Mouse (Mus musculus) E14TG2a.4 (cell line): Measurements from ENCODE around the gene Hhip.

ENCODE experiments used
- CTCF ChIP-seq: conservative IDR thresholded peaks from 2 replicates; pipeline ENCODE4 v1.5.1; 2014; ENCODE audit warnings: low read length
- NANOG ChIP-seq: IDR thresholded peaks from 2 replicates; pipeline ENCODE4 v1.6.1; 2014; ENCODE audit warnings: borderline replicate concordance, low read length, mixed read lengths
- POU5F1 ChIP-seq: IDR thresholded peaks from 2 replicates; pipeline ENCODE4 v1.6.1; 2014; ENCODE audit warnings: low read length, borderline replicate concordance

DNA sequence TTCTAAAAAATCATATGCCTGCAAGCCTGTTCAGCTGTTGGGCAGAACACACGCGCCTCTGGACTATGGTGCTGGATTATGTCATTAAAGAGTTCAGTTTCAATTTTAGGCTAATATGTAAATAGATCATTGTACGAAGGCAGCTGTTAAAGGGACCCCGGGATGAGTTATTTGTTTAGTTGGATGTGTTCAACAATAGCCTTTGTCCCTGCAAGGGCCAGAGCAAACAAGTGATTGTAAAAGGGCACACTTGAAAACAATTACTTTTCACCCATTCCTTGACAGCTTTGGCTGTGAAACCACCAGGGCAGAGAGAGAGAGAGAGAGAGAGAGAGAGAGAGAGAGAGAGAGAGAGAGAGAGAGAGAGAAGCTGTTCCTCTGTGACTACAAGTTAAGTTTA is 3.6 kb downstream of the Hhip start:
- TF ChIP-seq CTCF = no peak
- no peak for TF ChIP-seq POU5F1
- TF ChIP-seq NANOG = no peak
